Mouse (Mus musculus) activated CD4-positive, CD25-positive, alpha-beta regulatory T cell, adult 4 months (primary cell): ENCODE data around the gene Pex14. TPM values are rescaled to one million over a fixed set of nuclear protein-coding genes. Genes with fewer than 3 reads are reported as not detected.

ENCODE experiments used
- ATAC-seq: one replicate; pipeline ENCODE4 v1.8.0; 2017
- polyA plus RNA-seq, 2 experiments: library from polyadenylated mRNA; unstranded; fragments of 100-300 nt; shearing (Covaris generic); gene quantifications; one replicate each; pipeline ENCODE4 v1.2.1; 2017

Gene Pex14
- polyA plus RNA-seq, 2 experiments from 2014 or later: 11.9 to 17.9 TPM

GRCm38 (mm10) chr4:148950932-148951650 is 148.6 kb downstream of the Pex14 start:
- no peak for ATAC-seq

DNA sequence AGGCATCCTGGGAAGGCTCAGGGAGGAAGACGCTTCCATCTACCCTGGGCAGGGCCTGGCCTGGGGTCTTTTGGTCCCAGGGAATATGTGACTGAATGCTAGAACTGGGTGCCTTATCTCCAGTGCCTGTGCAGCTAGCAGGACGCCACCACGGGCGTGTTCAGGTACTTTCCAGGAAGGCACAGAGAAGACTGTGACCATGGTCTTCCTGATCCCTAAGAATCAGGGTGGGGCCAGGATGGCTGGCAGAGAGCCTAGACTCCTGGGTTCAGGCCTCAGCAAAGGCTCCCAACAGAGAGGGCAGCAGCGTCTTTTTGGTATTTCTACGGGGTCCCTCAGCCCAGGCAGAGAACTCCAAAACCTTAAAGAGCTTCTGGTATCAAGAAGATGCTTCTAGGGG is 149.2 kb downstream of the Pex14 start:
- no peak for ATAC-seq

DNA sequence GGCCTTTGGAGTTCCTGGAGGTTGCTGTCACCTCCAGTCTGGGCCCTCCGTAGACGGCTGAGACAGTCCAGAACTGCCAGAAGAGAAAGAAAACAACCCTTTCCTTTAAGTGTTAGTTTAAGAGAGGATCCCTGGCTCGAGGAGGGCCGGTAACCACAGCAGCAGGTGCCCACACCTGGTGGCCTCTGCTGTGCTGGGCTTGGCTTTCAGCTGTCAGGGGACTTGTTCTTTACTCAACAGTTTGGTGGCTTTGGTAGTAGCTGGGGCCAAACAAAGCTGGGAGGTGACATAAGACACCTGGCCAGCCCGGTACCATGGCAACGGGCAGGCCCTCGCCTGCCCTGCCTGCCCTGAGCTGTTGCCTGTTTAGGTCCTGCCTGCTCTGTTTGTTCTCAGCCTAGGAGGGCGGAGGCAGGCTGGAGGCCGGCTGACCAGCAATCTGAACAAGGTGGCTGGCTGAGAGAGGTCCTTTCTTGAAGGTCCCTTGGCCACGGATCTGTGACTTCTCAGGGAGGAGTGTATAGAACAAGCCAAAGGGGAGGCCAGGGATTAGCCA is 151.8 kb downstream of the Pex14 start:
- ATAC-seq: no peak

DNA sequence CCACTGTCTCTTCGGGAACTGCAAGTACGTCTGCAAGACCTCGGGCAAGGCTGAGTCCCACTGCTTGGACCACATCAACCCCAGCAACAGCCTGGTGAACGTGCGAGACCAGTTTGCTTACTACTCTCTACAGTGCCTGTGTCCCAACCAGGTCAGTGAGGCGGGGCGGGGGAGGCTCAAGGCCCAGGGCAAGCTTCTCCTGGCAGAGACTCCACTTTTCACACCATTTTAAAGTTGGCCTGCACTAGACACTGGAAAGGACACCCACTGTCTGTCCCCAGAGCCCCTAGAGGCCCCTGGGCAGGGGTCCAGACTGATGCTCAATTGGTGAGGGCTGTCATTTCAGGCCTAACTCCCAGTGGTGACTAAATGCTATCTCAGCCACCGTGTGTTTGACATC is 153.6 kb downstream of the Pex14 start:
- no peak for ATAC-seq

DNA sequence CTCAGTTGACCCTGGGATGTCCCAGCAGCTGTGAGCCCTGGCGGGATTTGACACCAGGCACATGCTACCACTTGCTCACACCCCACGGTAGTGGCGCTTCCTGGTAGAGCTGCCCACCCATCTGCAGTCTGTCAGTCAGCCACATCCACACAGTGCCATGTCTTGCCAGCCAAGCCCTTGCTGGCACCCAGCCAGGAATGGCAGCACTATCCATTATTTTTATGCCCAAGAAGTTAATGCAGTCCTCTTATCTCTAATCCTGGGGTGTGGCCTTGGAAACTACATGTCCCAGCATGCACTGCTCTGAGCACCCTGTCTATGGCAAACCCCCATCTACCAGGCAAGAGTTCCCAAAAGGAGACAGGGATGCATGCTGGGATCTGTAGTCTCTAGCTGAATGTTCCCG is 154.2 kb downstream of the Pex14 start:
- ATAC-seq: no peak

DNA sequence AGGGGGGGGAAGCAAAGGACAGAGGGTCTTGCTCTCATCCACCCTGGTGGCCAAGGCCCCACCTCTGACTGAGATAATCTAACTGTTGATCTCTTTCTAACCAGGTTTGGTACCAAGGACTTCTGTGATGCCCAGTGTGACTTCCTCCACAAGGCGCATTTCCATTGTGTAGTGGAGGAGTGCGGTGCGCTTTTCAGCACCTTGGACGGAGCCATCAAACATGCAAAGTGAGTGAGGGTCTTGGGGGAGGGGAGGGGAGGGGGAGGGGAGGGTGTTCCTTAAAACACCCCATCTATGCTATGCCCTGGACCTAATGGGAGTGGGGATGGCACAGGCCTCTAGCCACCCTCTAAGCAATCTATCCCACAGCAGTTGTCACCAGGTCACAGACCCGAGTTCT is 156.6 kb downstream of the Pex14 start:
- ATAC-seq: no peak

- no peak for ATAC-seq
Observed at GRCm38 (mm10) chr4:148941321-148941720, 158.4 kb downstream of the Pex14 start.

DNA sequence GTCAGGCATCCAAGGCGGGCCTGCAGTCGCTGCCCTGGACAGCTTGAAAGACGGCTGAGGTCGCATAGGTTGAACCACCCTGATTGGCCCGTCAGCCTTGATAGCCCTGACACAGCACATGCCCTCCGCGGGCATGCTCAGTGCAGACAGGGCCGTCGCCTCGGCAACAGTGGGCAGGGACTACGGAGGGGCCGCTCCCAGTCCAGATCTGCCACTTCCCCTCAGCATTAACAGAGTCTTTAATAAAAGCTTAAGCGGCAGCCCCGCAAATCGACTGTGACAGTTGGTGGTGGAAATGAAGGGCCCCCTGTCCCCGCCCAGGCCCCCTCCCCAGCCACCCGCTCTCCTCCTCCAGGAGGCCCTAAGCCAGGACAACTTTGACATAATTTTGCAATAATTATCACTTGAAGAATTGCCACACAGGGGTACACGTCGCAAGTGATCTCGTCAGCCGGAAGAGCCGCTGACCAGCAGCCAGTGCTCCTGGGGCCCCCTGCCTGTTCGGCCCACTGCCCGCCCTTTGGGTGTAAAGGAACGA is 158.9 kb downstream of the Pex14 start:
- ATAC-seq: peak; percentile 77

DNA sequence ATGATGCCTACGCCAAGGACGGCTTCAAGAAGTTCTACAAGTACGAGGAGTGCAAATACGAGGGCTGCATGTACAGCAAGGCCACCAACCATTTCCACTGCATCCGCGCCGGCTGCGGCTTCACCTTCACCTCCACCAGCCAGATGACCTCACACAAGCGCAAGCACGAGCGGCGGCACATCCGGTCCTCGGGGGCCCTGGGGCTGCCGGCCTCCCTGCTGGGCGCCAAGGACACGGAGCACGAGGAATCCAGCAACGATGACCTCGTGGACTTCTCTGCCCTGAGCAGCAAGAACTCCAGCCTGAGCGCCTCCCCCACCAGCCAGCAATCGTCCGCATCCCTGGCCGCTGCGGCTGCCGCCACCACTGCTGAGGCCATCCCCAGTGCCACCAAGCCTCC is 161.1 kb downstream of the Pex14 start:
- ATAC-seq: no peak

GRCm38 (mm10) chr4:148936727-148937126 is 162.9 kb downstream of the Pex14 start:
- ATAC-seq: no peak

GRCm38 (mm10) chr4:148936111-148936510 is 163.6 kb downstream of the Pex14 start:
- no peak for ATAC-seq

GRCm38 (mm10) chr4:148935211-148935610 is 164.5 kb downstream of the Pex14 start:
- ATAC-seq: no peak

DNA sequence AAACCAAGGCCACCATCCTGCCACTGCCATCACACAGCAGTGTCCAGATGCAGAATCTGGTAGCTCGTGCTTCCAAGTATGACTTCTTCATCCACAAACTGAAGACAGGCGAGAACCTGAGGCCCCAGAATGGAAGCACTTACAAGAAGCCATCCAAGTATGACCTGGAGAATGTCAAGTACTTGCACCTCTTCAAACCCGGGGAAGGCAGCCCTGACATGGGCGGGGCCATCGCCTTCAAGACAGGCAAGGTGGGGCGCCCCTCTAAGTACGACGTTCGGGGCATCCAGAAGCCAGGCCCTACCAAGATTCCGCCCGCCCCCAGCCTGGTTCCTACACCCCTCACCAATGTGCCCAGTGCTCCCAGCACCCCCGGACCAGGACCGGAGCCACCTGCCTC is 166.6 kb downstream of the Pex14 start:
- ATAC-seq: no peak

DNA sequence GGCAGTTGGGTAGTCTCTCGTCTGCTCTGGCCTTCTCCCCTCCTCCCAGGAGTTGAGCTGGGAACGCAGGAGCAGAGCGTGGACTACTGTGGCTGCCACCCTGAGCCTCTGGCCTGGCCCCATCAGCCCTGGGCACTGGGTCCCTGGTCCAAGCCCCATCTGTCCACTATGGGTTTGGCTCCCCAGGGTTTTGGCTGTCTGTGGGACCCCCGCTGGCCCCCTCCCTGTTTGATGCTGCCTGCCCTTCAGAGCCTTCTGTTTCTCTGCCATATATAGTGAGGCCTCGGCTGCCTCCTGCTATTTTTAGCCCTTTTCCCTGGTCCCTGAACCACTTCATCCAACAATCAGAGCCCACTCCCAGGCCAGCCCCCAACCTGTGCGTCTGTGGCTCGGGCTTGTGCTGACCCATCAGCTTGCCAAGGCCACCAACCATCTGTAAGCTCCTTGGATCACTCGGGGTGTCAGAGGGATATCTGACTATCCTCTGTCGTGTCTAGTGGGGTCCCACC is 168.9 kb downstream of the Pex14 start:
- no peak for ATAC-seq

GRCm38 (mm10) chr4:148928876-148929275 is 170.8 kb downstream of the Pex14 start:
- ATAC-seq: no peak

GRCm38 (mm10) chr4:148928316-148928715 is 171.4 kb downstream of the Pex14 start:
- ATAC-seq: no peak

DNA sequence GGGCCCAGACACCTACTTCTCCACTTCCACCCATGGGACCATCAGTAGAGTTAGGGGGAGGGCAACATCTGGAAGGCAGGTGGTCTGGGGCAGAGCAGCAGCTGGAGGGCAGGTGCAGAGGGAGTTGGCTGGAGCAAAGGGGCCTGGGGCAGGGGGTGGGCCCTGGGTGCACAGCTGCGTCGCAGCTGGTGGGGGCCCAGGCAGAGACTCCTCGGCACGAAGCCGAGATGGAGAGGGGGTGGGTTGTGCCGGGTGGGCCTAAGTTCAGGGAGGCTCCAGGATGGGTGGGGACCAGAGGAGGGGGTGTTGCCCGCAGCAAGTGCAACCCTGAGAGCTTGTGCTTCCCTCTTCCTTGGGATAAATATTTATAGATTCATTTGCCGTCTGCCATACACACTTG is 173.2 kb downstream of the Pex14 start:
- ATAC-seq: no peak

DNA sequence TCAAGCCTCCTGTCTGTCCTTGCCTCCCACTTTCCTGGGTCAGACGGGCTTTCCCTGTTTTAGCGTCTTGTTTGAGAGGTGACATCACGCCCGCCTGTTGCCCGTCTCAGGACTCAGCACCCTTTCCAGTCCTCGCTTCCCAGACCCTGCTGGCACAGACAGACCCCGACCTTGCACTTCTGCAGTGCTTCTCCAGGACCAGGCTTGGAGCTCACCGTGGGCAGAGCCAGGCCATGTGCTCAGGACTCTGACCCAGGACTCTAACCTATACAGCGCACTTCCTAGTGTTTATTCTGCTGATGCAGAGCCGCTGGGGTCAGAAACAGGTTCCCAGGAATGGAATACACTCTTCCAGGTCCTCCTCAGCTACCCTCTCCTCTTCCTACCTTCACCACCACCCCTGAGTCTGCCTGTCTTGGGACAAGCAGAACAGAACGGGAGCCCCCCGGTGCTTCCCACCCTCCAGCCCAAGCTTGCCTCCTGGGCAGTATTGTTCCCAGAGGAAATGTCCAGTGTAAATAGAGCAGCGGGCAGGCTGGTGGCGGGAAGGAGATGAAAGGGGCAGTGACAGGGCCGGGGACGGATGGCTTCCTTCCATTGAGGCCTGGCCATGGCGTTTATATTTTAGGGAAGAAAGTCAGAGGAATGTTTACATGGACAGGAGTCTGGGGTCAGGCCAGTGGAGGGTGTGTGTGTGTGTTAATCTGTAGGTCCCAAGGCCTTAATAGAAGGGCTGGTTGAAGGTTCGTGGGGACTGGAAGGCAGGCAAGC is 173.9 kb downstream of the Pex14 start:
- no peak for ATAC-seq

DNA sequence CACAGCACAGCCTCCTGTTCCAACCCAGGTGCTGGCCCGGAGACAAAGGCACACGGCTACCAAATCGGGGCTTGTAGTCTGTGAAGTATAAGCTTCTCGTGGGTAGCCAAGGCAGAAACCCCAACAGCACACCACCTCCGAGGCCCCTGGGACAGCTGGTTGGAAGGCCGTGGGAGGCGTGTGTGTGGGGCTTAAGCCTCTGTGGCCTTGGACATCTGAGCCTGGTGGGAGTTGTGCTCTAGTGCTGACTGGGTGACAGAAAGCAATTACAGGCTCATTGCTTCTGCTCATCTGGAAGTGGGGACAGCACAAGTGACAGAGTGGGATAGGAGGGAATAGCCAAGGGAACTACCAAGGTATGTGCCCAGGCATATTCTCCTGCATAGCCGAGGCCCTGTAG is 175.7 kb downstream of the Pex14 start:
- ATAC-seq: no peak

GRCm38 (mm10) chr4:148923414-148923813 is 176.3 kb downstream of the Pex14 start:
- ATAC-seq: no peak

GRCm38 (mm10) chr4:148922221-148922700 is 177.4 kb downstream of the Pex14 start:
- no peak for ATAC-seq

DNA sequence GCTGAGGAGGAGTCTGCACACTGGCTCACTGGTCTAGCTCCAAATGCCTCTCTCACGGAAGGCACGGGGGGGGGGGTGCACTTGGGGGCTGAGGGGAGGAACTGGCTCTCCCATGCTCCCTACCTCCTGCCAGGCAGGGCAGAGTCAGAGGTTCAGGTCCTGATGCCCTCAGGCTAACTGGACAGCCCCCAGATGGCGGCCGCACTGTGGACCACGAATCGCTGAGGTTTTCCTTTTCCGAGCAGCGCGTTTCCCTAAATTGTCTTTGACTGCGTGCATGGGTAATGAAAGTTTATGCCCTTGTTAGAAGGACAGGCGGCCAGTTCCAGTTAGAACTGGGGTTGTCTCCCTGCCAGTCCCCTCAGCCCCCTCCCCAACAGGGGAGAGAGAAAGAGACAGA is 179.1 kb downstream of the Pex14 start:
- ATAC-seq: no peak

- no peak for ATAC-seq
Observed at GRCm38 (mm10) chr4:148918707-148919447, 180.8 kb downstream of the Pex14 start.
